Mouse (Mus musculus) liver, adult 2 months (tissue): Measurements from ENCODE around the gene Cptp. TPM values are rescaled to one million over a fixed set of nuclear protein-coding genes. Genes with fewer than 3 reads are reported as not detected.

Source experiments
- DNase-seq: peaks from one replicate; pipeline ENCODE4 v3.0.0-alpha.2; 2011; ENCODE audit warnings: low read depth, low spot score; ENCODE audit errors: extremely low read depth
- H3K27ac ChIP-seq: fragments of 200-500 bp; replicated peaks from 2 replicates; pipeline ENCODE4 v1.5.1; 2012; ENCODE audit warnings: low read depth, mild to moderate bottlenecking, control low read depth, inconsistent platforms, low read length; ENCODE audit not compliant: insufficient read depth
- H3K27me3 ChIP-seq: fragments of 200-500 bp; 2 replicates; pipeline ENCODE4 v1.6.1; 2012; ENCODE audit warnings: mild to moderate bottlenecking, moderate library complexity, low read length, inconsistent platforms; ENCODE audit not compliant: control insufficient read depth, insufficient read depth
- H3K36me3 ChIP-seq: fragments of 200-500 bp; 2 replicates; pipeline ENCODE4 v1.6.1; 2012; ENCODE audit warnings: low read length, inconsistent platforms; ENCODE audit not compliant: control insufficient read depth, insufficient read depth
- H3K4me1 ChIP-seq: fragments of 200-500 bp; 2 replicates; pipeline ENCODE4 v1.6.1; 2011; ENCODE audit warnings: low read length; ENCODE audit not compliant: control insufficient read depth, insufficient read depth
- H3K4me3 ChIP-seq: fragments of 200-500 bp; 2 replicates; pipeline ENCODE4 v1.5.1; 2011; ENCODE audit warnings: low read depth, mild to moderate bottlenecking, control low read depth, low read length, moderate library complexity; ENCODE audit not compliant: insufficient read depth
- H3K79me2 ChIP-seq: fragments of 200-500 bp; 2 replicates; pipeline ENCODE4 v1.6.1; 2012; ENCODE audit warnings: inconsistent platforms, mild to moderate bottlenecking, low read length, moderate library complexity; ENCODE audit not compliant: control insufficient read depth, insufficient read depth
- H3K9ac ChIP-seq: fragments of 200-500 bp; 2 replicates; pipeline ENCODE4 v1.6.1; 2012; ENCODE audit warnings: low read depth, mild to moderate bottlenecking, control low read depth, inconsistent platforms, low read length
- CTCF ChIP-seq: fragments of 200-500 bp; IDR thresholded peaks from 2 replicates; pipeline ENCODE4 v1.5.1; 2011; ENCODE audit warnings: low read depth, low read length, control low read depth
- POLR2A ChIP-seq: fragments of 200-500 bp; IDR thresholded peaks from 2 replicates; pipeline ENCODE4 v1.6.1; 2011; ENCODE audit warnings: low read length, control low read depth; ENCODE audit not compliant: insufficient read depth; ENCODE audit errors: extremely low read depth
- WGBS: fragments of 180-500 bp; shearing (Covaris S2); methylation state at CpG from one replicate; pipeline ENCODE4 v1.1.7; 2018; 5-methylcytosine and 5-hydroxymethylcytosine counted together
- polyA plus RNA-seq: library from polyadenylated mRNA; depleted of rRNA; stranded (reverse); fragments of >200 nt; gene quantifications from 2 replicates; pipeline ENCODE4 v1.2.3, GENCODE M21; 2012
- total RNA-seq: library from RNA; depleted of rRNA; stranded (reverse); fragments of >200 nt; gene quantifications from 2 replicates; pipeline ENCODE4 v1.2.3, GENCODE M21; 2014

Cptp gene
- total and polyA plus RNA-seq, 2 experiments = 5.7 to 48.6 TPM

DNA sequence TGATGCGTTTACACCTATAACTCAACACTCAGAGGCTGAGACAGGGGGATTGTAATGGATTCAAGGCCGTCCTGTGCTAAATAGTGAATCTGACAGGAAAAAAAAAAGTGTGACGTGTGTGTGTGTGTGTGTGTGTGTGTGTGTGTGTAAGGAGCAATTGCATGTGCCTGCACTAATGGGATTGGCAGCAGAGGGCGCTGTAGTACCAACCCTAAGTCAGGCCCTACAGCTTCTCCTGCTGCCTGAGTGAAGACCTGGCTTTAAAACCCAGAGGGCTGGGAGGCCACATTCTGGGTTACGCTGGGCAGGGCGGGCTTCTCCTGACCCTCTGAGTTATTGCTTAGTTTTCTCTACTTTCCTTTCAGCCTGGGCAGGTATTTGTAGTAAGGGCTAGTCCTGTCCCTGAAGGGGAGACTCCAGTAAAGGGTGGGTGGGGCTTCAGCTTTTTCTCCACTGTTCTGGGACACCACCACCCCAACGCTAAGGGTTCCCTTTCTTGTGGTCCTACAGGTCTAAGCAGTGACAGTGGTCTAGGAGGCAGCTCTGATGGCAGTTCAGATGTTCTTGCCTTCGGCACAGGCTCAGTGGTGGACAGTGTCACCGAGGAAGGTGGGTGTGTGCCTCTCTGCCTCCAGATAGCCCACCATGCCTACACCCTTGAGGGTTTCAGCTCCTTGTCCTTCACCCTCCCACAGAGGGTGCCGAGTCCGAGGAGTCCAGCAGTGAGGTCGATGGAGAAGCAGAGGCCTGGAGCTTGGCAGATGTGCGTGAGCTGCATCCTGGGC, 35.3 kb upstream of the Cptp start:
- Histone ChIP-seq H3K9ac (no peak overlapping the region), H3K36me3 (no peaks in the 10 kb centered on the region), H3K4me1 (no peaks in the 10 kb centered on the region), H3K79me2 (no peaks in the 10 kb centered on the region), H3K27me3 (no peaks in the 10 kb centered on the region), H3K4me3 (no peak overlapping the region), H3K27ac (no peak overlapping the region)
- peak; percentile 27 for DNase-seq
- TF ChIP-seq POLR2A (no peak), CTCF (peak; percentile 48)
- WGBS = 95% methylated on average over 13 of the region's 13 CpGs

DNA sequence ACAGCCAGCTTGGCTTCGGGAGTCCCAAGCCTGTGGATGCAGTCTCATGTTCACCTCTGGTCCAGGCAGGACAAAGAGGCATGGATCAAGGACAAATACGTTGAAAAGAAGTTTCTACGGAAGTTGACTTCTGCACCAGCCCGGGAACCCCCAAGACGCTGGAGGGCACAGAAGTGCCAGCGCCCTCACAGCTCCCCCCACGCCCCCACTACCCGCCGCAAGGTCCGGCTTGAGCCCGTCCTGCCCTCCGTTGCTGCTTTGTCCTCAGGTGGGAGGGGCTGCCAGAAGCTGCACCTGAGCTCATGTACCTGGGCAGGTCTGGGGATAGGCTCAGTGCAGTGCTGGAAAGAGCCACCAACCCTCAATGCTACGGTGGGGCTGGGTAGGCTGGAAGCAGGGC, 34.0 kb upstream of the Cptp start:
- TF ChIP-seq POLR2A (no peak), CTCF (no peak)
- 95% methylated on average over 13 of the region's 13 CpGs for WGBS

DNA sequence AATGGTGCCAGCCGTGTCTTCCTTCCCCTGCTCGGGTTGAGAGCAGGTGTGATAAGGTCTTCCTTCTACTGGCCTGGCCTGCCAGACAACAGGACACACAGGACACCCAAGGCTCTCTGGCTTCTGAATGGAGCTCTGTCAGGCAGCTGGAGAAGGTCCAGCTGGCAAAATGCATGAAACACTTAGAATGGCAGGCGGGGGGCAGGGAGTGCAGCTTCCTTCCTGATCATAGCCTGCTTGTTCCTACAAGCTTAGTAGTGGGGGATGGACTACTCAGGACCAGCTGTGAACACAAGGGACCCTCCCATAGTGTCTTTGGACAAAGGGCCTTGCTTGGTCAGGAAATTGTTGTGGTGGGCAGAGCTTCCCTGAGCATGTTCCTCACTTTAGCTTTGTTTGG, 32.0 kb upstream of the Cptp start:
- H3K79me2 ChIP-seq = no peaks in the 10 kb centered on the region
- WGBS = 64% methylated on average over 3 of the region's 3 CpGs
- H3K4me3 ChIP-seq = no peak overlapping the region
- no peak overlapping the region for H3K27ac ChIP-seq
- no peak for DNase-seq
- no peak for TF ChIP-seq CTCF
- no peak for TF ChIP-seq POLR2A
- H3K27me3 ChIP-seq = no peaks in the 10 kb centered on the region
- H3K36me3 ChIP-seq = no peaks in the 10 kb centered on the region
- H3K4me1 ChIP-seq = no peaks in the 10 kb centered on the region
- no peak overlapping the region for H3K9ac ChIP-seq

More for the DNA sequence above, 34.0 kb upstream of the Cptp start:
- no peaks in the 10 kb centered on the region for H3K27me3 ChIP-seq
- H3K79me2 ChIP-seq = no peaks in the 10 kb centered on the region
- DNase-seq = no peak
- H3K4me3 ChIP-seq = no peak overlapping the region
- no peak overlapping the region for H3K27ac ChIP-seq
- H3K9ac ChIP-seq = no peak overlapping the region
- H3K36me3 ChIP-seq = no peaks in the 10 kb centered on the region
- H3K4me1 ChIP-seq = no peaks in the 10 kb centered on the region

DNA sequence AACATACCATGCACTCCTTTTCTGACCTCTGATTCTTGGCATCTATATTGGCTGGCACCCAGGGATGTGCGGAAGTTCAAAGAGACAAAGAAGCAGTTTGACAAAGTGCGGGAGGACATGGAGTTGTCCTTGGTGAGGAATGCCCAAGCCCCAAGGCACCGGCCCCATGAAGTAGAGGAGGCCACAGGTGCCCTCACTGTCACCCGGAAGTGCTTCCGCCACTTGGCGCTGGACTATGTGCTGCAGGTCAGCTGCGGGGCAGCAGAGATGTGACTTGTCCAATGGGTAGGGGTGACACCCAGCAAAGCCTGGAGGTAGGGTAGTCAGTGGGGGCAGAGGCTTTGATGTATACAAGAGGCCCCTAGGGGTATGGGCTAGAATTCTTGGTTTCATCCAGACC, 30.1 kb upstream of the Cptp start:
- Histone ChIP-seq H3K27me3 (no peaks in the 10 kb centered on the region), H3K79me2 (peaks cover 4% of the 10 kb centered on the region; the same call in 1 of the 2 replicates), H3K36me3 (no peaks in the 10 kb centered on the region), H3K4me1 (no peaks in the 10 kb centered on the region), H3K4me3 (no peak overlapping the region), H3K27ac (no peak overlapping the region), H3K9ac (no peak overlapping the region)
- no peak for TF ChIP-seq POLR2A
- no peak for TF ChIP-seq CTCF
- WGBS = 79% methylated on average over 7 of the region's 7 CpGs
- no peak for DNase-seq

DNA sequence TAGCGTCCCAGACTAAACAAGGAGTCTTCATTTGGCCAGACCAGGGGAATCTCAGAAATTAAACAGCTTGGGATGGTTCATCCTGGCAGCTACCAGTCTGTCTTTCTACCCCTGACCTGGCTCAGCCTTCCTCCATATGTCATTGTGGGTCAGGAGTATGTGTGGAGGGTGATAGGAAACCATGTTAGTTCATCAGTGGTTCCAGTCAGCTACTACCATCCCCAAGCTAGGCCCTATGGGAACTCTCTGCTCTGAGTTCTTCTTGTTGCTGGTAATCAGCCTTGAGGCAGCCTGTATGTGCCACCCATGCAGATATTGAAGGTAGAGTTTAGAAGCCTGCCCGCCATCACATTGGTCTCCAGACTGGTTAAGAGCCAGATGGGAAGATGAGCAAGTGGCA, 29.1 kb upstream of the Cptp start:
- no peaks in the 10 kb centered on the region for H3K27me3 ChIP-seq
- WGBS = 100% methylated on average over 2 of the region's 2 CpGs
- no peak for TF ChIP-seq CTCF
- no peak for TF ChIP-seq POLR2A
- H3K79me2 ChIP-seq = peaks cover 4% of the 10 kb centered on the region; the same call in 1 of the 2 replicates
- no peak overlapping the region for H3K9ac ChIP-seq
- no peak overlapping the region for H3K27ac ChIP-seq
- H3K4me1 ChIP-seq = peaks cover 1% of the 10 kb centered on the region; the same call in 1 of the 2 replicates
- H3K36me3 ChIP-seq = no peaks in the 10 kb centered on the region
- DNase-seq = no peak
- H3K4me3 ChIP-seq = no peak overlapping the region

DNA sequence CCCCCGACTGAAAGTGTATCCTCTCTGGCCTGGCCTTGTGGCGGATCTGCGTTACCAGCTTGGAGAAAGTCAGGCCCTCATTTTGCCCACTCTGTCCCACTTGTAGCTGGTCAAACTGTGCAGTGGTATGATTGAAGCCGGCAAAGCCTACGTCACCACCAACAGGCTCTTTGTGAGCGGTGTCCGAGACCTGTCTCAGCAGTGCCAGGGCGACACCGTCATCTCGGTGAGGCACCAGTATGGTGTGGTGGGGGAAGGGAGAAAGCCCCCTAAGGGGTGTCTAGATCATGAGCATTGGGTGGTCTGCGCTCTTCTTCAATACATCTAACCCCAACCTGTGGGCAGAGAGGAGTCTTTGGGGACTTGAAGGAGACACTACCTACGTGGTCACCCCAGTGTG, 27.2 kb upstream of the Cptp start:
- Histone ChIP-seq H3K79me2 (peaks cover 8% of the 10 kb centered on the region; the same call in 1 of the 2 replicates), H3K27me3 (no peaks in the 10 kb centered on the region), H3K27ac (no peak overlapping the region), H3K4me1 (peaks cover 3% of the 10 kb centered on the region; the same call in 1 of the 2 replicates), H3K9ac (no peak overlapping the region), H3K4me3 (no peak overlapping the region), H3K36me3 (no peaks in the 10 kb centered on the region)
- TF ChIP-seq CTCF (no peak), POLR2A (no peak)
- no peak for DNase-seq
- WGBS = 99% methylated on average over 12 of the region's 12 CpGs
